Mouse (Mus musculus) stomach, postnatal 0 days (tissue): ENCODE results near the gene Aox4.

Experiments
- CTCF ChIP-seq: IDR thresholded peaks from 2 replicates; pipeline ENCODE4 v1.5.1; 2016; ENCODE audit warnings: antibody characterized with exemption, low read depth, mild to moderate bottlenecking, moderate library complexity
- EP300 ChIP-seq: optimal IDR thresholded peaks from 2 replicates; pipeline ENCODE3; 2016; ENCODE audit warnings: antibody characterized with exemption

- peak; percentile 26; the same call in 1 of the 2 replicates for TF ChIP-seq CTCF
- TF ChIP-seq EP300, result no peak
Observed at GRCm38 (mm10) chr1:58240347-58240746, 30.1 kb downstream of the Aox4 start.
